Mouse (Mus musculus) monocyte, adult 2 months (primary cell): ENCODE measurements around the gene Gtf2h4.
A peak's percentile ranks its signal among the peaks of the same experiment; 100 is the strongest.

Source experiments
- DNase-seq, 2 experiments: peaks; one replicate each; pipeline ENCODE4 v3.0.0; 2022; ENCODE audit warnings: low spot score in 2 of 2, low read depth in 1 of 2

Gtf2h4 gene

GRCm38 (mm10) chr17:35697759-35698500 lies 24.4 kb upstream of the Gtf2h4 start:
- no peak for DNase-seq

DNA sequence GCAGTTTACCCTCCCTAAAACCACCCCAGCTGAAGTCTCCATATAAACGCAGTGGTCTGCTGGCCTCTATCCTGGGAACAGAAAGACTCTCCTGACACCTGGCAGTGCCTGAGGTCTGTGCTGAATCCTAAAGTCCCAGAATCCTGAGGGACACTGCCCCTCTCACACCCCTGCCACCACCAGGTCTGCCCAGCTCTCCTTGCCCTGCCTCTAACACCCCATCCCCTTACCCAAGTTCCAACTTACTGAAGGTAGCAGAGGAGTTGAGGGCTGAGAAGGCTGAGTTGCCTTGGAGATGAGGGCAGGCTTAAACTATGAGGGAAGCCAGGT lies 23.9 kb upstream of the Gtf2h4 start:
- no peak for DNase-seq

DNA sequence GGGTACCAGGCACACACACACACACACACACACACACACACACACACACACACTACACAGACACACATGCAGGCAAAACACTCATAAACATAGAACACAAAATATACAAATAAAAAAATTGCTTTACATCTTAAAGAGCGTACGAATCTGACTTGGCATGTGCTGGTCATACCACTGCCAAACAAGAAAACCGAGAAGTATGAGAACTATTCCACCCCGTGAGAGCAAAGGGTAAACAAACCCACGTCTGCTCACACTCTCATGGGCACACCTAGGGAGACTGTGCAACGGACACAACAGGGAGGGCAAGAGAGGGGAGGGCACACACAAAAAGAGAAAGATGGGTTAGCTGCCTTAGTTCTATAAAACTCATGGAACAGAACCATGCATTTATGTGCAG lies 23.2 kb upstream of the Gtf2h4 start:
- DNase-seq = no peak

DNA sequence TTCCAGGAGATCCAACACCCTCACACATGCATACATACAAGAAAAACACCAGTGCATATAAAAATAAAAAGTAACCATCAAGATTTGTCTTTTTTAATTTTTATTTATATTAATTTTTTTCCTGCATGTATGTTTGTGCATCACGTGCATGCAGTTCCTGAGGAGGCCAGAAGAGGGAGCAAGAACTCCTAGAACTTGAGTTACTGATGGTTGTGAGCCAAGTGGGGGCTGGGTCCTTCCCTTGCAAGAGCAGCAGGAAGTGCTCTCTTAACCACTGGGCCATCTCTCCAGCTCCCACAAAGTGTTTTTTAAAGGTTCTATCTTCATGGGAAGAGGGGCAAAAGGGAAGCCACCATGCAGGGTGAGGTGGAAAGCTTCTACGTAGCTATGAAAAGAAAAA lies 21.8 kb upstream of the Gtf2h4 start:
- no peak for DNase-seq

DNA sequence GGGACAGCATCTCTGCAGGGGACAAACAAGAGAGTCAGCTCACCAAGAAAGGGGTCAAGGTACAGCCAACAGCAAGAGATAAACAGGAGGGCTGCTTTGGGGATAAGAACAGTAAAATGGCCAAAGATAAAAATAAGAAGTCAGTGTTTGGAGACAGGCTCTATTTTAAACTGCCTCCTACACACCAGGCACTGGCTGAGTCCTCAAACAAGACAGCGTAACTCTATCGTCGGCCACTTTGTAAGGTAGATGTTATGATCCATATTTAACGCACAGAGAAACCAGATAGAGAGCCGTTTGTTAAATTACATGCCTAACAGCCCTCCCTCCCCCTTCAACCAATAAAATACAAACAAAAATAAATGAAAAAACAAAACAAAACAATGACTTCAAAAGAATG lies 20.4 kb upstream of the Gtf2h4 start:
- no peak for DNase-seq

DNA sequence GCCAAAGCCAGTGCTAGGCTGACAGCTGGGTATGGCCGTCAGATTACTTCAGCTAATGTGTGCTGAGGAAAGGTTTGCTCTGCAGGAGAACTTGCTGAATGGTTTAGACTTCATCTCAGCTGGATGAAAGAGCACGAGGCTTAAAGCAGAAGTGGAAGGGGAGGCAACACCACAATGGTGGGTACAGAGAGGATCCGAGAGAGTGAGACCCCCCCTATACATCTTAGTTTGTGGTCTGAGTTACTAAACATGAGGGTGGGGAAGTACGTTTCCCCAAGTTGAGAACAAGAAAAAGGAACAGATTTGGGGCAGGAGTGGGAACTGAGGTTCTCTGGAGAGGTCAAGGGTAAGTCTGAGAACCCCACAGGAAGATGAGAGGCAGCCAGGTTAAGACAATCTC lies 18.8 kb upstream of the Gtf2h4 start:
- no peak for DNase-seq

GRCm38 (mm10) chr17:35691811-35692210 lies 18.3 kb upstream of the Gtf2h4 start:
- no peak for DNase-seq

DNA sequence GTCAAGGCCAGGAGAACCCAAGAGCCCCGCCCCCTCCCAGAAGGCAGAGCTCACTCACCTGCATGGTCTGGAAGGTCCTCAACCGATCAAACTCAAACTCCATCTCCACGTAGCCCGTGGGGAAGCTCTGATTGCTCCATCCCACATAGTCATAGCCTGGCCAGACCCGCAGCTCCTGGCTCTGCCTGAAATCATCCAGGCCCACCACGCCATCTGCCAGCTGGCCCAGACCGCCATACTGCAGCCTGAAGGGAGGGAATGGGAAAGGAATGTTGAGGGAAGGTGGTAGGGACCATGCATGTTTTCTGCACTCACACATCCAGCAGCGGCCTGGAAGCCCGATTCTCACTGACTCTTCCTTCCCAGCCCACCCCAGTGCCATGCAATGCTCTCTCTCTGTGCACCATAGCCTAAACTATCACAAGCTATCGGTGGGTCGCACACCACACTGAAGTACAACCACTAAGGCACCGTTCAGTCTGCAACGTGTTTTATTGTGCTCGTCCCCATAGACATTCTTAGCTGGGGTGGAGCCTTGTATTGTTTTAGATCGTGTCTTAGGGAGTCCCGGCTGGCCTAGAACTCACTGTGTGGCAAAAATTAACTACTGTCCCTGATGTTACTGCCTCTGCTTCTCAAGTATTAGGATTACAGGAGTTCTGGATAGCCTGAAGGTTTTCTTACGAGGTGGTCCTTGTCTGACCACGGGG lies 16.6 kb upstream of the Gtf2h4 start:
- DNase-seq = no peak

DNA sequence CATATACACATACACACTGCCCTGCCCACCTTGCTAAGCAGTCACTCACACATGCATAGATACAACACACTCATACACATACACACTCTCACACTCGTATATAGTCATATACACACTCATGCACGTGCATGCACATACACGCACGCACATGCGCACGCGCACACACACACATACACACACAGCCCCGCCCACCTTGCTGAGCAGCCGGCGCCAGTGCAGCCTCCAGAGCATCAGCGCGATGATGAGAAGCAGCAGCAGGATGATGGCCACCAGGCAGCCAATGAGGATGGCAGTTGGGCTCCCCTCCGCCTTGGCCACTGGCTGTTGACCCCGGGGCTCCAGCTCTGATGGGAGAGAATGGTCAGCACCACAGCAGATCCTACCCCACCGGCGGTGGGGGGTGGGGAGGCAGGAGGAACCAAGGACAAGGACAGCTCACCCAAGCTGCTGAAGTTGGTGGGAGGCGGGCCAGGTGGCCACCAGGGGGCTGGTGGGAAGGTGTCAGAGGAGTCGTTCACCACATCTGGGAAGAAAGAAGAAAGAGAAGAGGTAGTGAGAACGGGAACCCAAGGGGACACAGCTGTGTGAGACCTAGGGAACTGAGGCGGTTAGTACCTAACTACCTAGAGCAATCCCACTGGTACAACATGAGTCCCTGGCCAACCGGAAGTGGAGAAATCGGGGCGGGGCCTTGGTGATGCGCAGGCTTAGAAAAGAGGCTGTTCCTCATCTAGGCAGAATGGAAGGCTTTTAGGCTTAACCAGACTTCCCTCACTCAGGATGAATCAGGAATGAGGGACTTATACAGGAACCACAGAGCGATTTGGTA lies 15.0 kb upstream of the Gtf2h4 start:
- no peak for DNase-seq

DNA sequence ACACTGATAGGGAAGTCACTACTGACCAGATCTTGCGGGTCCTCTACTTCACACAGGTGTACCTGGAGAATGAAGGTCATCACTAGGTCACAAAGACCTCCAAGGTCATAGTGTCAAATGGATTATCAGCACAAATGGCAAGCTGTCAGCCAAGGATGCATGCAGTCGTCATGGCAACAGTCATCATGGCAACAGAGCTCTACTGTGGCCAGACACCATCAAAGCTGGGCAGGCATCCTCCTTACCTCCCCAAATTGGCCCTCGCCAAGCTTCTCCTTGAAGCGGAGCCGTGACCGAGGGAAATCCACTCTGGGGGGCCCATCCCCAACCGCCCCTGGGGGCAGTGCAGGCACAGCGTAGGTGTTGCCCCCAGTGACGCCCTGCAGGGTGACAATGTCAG lies 11.5 kb upstream of the Gtf2h4 start:
- DNase-seq = no peak

DNA sequence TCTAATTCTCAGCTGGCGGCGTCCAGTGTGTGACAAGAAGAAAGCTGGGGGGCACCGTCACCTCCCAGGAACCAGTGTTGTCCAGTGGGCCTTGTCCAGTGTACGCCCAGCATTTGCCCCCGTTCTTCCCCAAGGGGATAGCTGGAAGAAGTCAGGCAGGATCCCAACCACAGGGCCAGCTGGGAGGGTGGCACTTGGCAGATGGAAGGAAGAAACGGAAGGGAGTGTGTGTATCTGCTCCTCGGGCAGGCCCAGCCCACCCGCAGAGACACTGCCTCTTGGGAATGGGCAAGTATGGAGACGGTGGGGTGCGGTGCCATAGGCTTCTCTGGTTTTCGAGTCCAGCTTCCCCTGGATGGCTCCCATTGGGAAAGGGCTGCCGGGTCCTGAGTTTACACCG lies 8.4 kb upstream of the Gtf2h4 start:
- no peak for DNase-seq

DNA sequence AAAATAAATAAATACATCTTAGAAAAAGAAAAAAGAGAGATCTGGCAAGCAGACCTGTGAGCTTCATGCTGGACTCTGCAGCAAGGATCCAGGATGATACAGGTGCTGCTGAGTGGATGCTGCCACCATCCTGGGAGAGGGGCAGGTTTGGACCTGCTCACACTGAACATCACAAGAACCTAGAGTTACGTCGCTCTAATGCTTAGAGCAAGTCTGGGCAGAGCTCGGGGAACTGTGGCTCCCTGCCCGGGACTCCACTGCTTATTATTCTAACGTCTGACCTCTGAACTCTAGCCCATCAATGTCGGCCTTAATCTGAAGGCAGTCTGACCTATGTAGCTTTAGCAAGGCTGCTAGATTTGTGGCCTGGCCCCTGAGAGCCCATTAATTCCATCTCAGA lies 7.1 kb upstream of the Gtf2h4 start:
- no peak for DNase-seq

DNA sequence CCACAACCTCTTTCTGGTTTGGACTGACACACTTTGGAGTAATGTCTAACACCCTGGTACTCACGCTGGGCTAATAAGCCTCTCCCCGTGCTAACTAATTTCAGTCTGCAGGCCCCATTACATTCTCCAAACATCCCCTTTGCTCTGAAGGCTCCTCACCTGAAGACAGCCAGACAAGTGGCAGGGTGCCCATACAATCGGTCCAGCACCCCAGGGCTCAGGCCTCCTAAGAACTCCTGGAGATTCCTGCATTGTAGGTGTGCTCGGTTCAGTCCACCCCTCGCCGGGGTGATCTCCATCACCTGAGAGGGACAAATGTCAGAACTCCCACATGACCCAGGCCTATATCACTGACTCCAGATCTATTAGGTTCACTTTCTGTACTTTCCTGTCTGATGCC lies 1.0 kb downstream of the Gtf2h4 start:
- no peak for DNase-seq

- no peak for DNase-seq
Observed at GRCm38 (mm10) chr17:35671846-35672245, 1.7 kb downstream of the Gtf2h4 start.

GRCm38 (mm10) chr17:35669731-35670130 lies 3.8 kb downstream of the Gtf2h4 start:
- DNase-seq = no peak

GRCm38 (mm10) chr17:35667334-35668065 lies 6.0 kb downstream of the Gtf2h4 start, which contains the start of gene Vars2:
TSS of gene Vars2 (minus strand) at chr17:35667592.
- peak; percentile 79 to 95 for DNase-seq

GRCm38 (mm10) chr17:35666851-35667256 lies 6.7 kb downstream of the Gtf2h4 start:
- no peak for DNase-seq

DNA sequence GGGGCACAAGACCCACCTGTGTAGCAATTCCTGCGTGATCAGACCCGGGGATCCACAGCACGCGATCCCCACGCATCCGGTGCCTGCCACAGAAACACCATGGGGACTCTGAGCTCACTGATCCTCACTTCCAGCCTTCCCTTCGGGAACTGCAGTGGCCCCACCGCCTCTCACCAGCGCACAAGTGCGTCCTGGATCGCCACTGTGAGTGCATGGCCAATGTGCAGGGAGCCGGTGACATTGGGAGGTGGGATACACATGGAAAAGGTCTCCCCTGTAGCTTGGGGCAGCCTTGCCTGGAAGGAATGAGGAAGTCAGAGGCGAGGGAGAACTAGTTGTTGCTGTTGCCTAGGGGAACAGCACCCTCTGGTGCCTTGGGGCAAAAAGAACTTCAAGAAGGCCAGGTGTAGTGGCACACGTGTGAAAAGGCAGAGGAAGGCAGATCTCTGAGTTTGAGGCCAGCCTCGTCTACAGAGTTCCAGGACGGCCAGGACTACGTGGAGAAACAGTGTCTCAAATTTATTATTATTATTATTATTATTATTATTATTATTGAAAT lies 7.5 kb downstream of the Gtf2h4 start:
- peak in 1 of 2 experiments; percentile 14 for DNase-seq

DNA sequence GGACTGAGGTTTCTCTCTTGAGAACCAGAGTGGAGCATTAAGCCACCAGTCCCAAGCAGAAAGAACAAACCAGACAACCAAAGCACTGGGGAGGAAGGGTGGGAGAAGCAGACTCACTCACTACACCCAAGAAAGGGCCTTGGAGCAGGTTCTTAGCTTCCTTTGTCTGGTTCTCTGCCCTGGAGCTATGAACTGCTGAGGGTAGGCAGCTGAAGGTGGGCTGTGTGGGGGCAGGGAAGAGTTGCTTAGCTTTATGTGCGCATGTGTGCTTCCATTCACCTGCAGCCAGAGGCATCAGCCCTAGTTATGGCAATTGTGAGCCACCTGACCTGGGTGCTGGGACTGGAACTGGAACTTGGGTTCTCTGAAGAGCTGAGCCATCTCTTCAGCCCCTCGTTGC lies 20.5 kb downstream of the Gtf2h4 start:
- DNase-seq = no peak

GRCm38 (mm10) chr17:35649429-35649828 lies 24.1 kb downstream of the Gtf2h4 start:
- DNase-seq = no peak

DNA sequence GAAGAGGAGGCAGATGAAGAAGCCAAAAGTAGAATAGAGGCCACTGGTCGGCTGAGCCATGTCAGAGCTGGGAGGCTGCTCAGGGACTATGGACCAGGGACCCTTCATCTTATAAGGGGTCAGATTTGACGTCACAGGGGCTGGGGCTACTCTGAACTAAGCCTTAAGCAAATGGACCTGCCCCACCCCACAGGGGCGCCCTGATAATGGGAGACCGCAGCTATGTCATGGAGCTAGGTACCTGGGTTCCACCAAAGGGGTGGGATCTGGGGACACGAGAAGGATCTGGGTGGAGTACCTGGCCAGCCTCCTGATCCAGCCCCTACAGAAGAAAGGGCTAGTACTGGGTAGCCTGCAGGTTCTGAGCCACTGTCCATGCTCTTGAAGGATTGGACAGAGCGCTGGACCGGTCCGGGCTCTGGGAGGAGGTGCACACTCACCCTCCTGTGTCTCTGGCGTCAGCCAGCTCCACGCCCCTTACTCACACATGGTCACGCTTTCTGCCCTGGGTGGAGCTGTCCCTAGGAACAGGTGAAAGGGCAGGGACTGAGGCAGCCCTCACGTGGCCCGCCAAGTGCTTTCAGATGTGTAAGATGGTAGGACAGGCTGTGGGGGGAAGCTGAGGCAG lies 29.8 kb downstream of the Gtf2h4 start, which contains the start of gene Mucl3:
Gene Mucl3, minus strand, starts transcription at position 87 of the 628 bp plus-strand sequence.
- DNase-seq = no peak
